Mouse (Mus musculus): ENCODE measurements at regions not wholly inside any gene's neighbourhood (a gene's known extent, or its start where the extent isn't known, plus 50 kb on each side); places are given as distances from the start of the nearest gene placed in this dataset.

GRCm38 (mm10) chr17:75696729-75697103 lies 145.0 kb upstream of the Fam98a start:
- H3K9me3 ChIP-seq (ENCODE audit: low read length): no peaks in the 10 kb centered on the region
- no peaks in the 10 kb centered on the region for H3K27me3 ChIP-seq (ENCODE audit: insufficient read depth, low read length)
- no peak overlapping the region for H3K4me3 ChIP-seq (replicated peaks; ENCODE audit: low read length)
- no peaks in the 10 kb centered on the region for H3K36me3 ChIP-seq (ENCODE audit: insufficient read depth, low read length)
- no peaks in the 10 kb centered on the region for H3K4me1 ChIP-seq (replicated peaks; ENCODE audit: low read depth, low read length)
- TF ChIP-seq CTCF (conservative IDR thresholded peaks at IDR 0.05; ENCODE audit: low read length): no peak
- TF ChIP-seq NANOG (IDR thresholded peaks at IDR 0.05; ENCODE audit: borderline replicate concordance, low read length): no peak

- TF ChIP-seq NANOG (IDR thresholded peaks at IDR 0.05; ENCODE audit: borderline replicate concordance, low read length) (no peak), POU5F1 (IDR thresholded peaks at IDR 0.05; ENCODE audit: borderline replicate concordance, low read length) (no peak), CTCF (conservative IDR thresholded peaks at IDR 0.05; ENCODE audit: low read length) (no peak)
- no peaks in the 10 kb centered on the region for H3K27me3 ChIP-seq (ENCODE audit: insufficient read depth, low read length)
- H3K36me3 ChIP-seq (ENCODE audit: insufficient read depth, low read length): no peaks in the 10 kb centered on the region
- H3K4me3 ChIP-seq (replicated peaks; ENCODE audit: low read length): no peak overlapping the region
- no peaks in the 10 kb centered on the region for H3K9me3 ChIP-seq (ENCODE audit: low read length)
- no peaks in the 10 kb centered on the region for H3K4me1 ChIP-seq (replicated peaks; ENCODE audit: low read depth, low read length)
Measured at GRCm38 (mm10) chr17:75696103-75696728, 144.5 kb upstream of the Fam98a start.

GRCm38 (mm10) chr17:75685927-75686326 lies 134.2 kb upstream of the Fam98a start:
- H3K9me3 ChIP-seq (ENCODE audit: low read length): no peaks in the 10 kb centered on the region
- no peaks in the 10 kb centered on the region for H3K36me3 ChIP-seq (ENCODE audit: insufficient read depth, low read length)
- H3K4me3 ChIP-seq (replicated peaks; ENCODE audit: low read length): no peak overlapping the region
- TF ChIP-seq NANOG (IDR thresholded peaks at IDR 0.05; ENCODE audit: borderline replicate concordance, low read length) (no peak), CTCF (conservative IDR thresholded peaks at IDR 0.05; ENCODE audit: low read length) (no peak), POU5F1 (IDR thresholded peaks at IDR 0.05; ENCODE audit: borderline replicate concordance, low read length) (no peak)
- H3K27me3 ChIP-seq (ENCODE audit: insufficient read depth, low read length): no peaks in the 10 kb centered on the region
- H3K4me1 ChIP-seq (replicated peaks; ENCODE audit: low read depth, low read length): no peaks in the 10 kb centered on the region

- TF ChIP-seq NANOG (IDR thresholded peaks at IDR 0.05; ENCODE audit: borderline replicate concordance, low read length) (no peak), POU5F1 (IDR thresholded peaks at IDR 0.05; ENCODE audit: borderline replicate concordance, low read length) (no peak), CTCF (conservative IDR thresholded peaks at IDR 0.05; ENCODE audit: low read length) (no peak)
- Histone ChIP-seq H3K4me1 (replicated peaks; ENCODE audit: low read depth, low read length) (no peaks in the 10 kb centered on the region), H3K4me3 (replicated peaks; ENCODE audit: low read length) (no peak overlapping the region), H3K36me3 (ENCODE audit: insufficient read depth, low read length) (no peaks in the 10 kb centered on the region), H3K27me3 (ENCODE audit: insufficient read depth, low read length) (no peaks in the 10 kb centered on the region), H3K9me3 (ENCODE audit: low read length) (no peaks in the 10 kb centered on the region)
Measured at GRCm38 (mm10) chr17:75646982-75647381, 95.2 kb upstream of the Fam98a start.

GRCm38 (mm10) chr17:75644698-75645097 lies 93.0 kb upstream of the Fam98a start:
- no peaks in the 10 kb centered on the region for H3K4me1 ChIP-seq (replicated peaks; ENCODE audit: low read depth, low read length)
- H3K4me3 ChIP-seq (replicated peaks; ENCODE audit: low read length): no peak overlapping the region
- no peaks in the 10 kb centered on the region for H3K36me3 ChIP-seq (ENCODE audit: insufficient read depth, low read length)
- TF ChIP-seq POU5F1 (IDR thresholded peaks at IDR 0.05; ENCODE audit: borderline replicate concordance, low read length) (no peak), NANOG (IDR thresholded peaks at IDR 0.05; ENCODE audit: borderline replicate concordance, low read length) (no peak), CTCF (conservative IDR thresholded peaks at IDR 0.05; ENCODE audit: low read length) (no peak)
- H3K27me3 ChIP-seq (ENCODE audit: insufficient read depth, low read length): no peaks in the 10 kb centered on the region
- no peaks in the 10 kb centered on the region for H3K9me3 ChIP-seq (ENCODE audit: low read length)

GRCm38 (mm10) chr17:75642311-75642710 lies 90.6 kb upstream of the Fam98a start:
- no peaks in the 10 kb centered on the region for H3K4me1 ChIP-seq (replicated peaks; ENCODE audit: low read depth, low read length)
- TF ChIP-seq CTCF (conservative IDR thresholded peaks at IDR 0.05; ENCODE audit: low read length) (no peak), NANOG (IDR thresholded peaks at IDR 0.05; ENCODE audit: borderline replicate concordance, low read length) (no peak), POU5F1 (IDR thresholded peaks at IDR 0.05; ENCODE audit: borderline replicate concordance, low read length) (no peak)
- H3K27me3 ChIP-seq (ENCODE audit: insufficient read depth, low read length): no peaks in the 10 kb centered on the region
- no peaks in the 10 kb centered on the region for H3K36me3 ChIP-seq (ENCODE audit: insufficient read depth, low read length)
- H3K4me3 ChIP-seq (replicated peaks; ENCODE audit: low read length): no peak overlapping the region
- peaks cover under 1% of the 10 kb centered on the region for H3K9me3 ChIP-seq (ENCODE audit: low read length)

GRCm38 (mm10) chr17:75641010-75641498 lies 89.3 kb upstream of the Fam98a start:
- Histone ChIP-seq H3K36me3 (ENCODE audit: insufficient read depth, low read length) (no peaks in the 10 kb centered on the region), H3K9me3 (ENCODE audit: low read length) (peaks cover 6% of the 10 kb centered on the region), H3K4me1 (replicated peaks; ENCODE audit: low read depth, low read length) (no peaks in the 10 kb centered on the region), H3K4me3 (replicated peaks; ENCODE audit: low read length) (no peak overlapping the region), H3K27me3 (ENCODE audit: insufficient read depth, low read length) (no peaks in the 10 kb centered on the region)
- TF ChIP-seq POU5F1 (IDR thresholded peaks at IDR 0.05; ENCODE audit: borderline replicate concordance, low read length) (no peak), NANOG (IDR thresholded peaks at IDR 0.05; ENCODE audit: borderline replicate concordance, low read length) (no peak), CTCF (conservative IDR thresholded peaks at IDR 0.05; ENCODE audit: low read length) (no peak)

- no peak overlapping the region for H3K4me3 ChIP-seq (replicated peaks; ENCODE audit: low read length)
- H3K36me3 ChIP-seq (ENCODE audit: insufficient read depth, low read length): no peaks in the 10 kb centered on the region
- peaks cover 6% of the 10 kb centered on the region for H3K9me3 ChIP-seq (ENCODE audit: low read length)
- H3K27me3 ChIP-seq (ENCODE audit: insufficient read depth, low read length): no peaks in the 10 kb centered on the region
- TF ChIP-seq CTCF (conservative IDR thresholded peaks at IDR 0.05; ENCODE audit: low read length) (no peak), POU5F1 (IDR thresholded peaks at IDR 0.05; ENCODE audit: borderline replicate concordance, low read length) (no peak), NANOG (IDR thresholded peaks at IDR 0.05; ENCODE audit: borderline replicate concordance, low read length) (no peak)
- no peaks in the 10 kb centered on the region for H3K4me1 ChIP-seq (replicated peaks; ENCODE audit: low read depth, low read length)
Measured at GRCm38 (mm10) chr17:75640575-75640974, 88.8 kb upstream of the Fam98a start.

- Histone ChIP-seq H3K9me3 (ENCODE audit: low read length) (no peaks in the 10 kb centered on the region), H3K36me3 (ENCODE audit: insufficient read depth, low read length) (no peaks in the 10 kb centered on the region), H3K4me3 (replicated peaks; ENCODE audit: low read length) (no peak overlapping the region), H3K27me3 (ENCODE audit: insufficient read depth, low read length) (no peaks in the 10 kb centered on the region), H3K4me1 (replicated peaks; ENCODE audit: low read depth, low read length) (no peaks in the 10 kb centered on the region)
- TF ChIP-seq POU5F1 (IDR thresholded peaks at IDR 0.05; ENCODE audit: borderline replicate concordance, low read length) (no peak), CTCF (conservative IDR thresholded peaks at IDR 0.05; ENCODE audit: low read length) (no peak), NANOG (IDR thresholded peaks at IDR 0.05; ENCODE audit: borderline replicate concordance, low read length) (no peak)
Measured at GRCm38 (mm10) chr17:75629857-75630256, 78.1 kb upstream of the Fam98a start.

Measured in E14TG2a.4 (cell line).